Mouse (Mus musculus) kidney, postnatal 0 days (tissue): ENCODE results near the gene Rinl. TPM values are rescaled to one million over a fixed set of nuclear protein-coding genes. Genes with fewer than 3 reads are reported as not detected.

Experiments used
- ATAC-seq: fragments of 200-750 bp; cut with Nextera tagmentation; replicated peaks from 2 replicates; pipeline ENCODE4 v1.8.0; 2017; ENCODE audit warnings: low read depth, moderate number of reproducible peaks, moderate TSS enrichment, moderate library complexity; ENCODE audit not compliant: low FRiP score
- DNase-seq: peaks from one replicate; pipeline ENCODE4 v3.0.0-alpha.2; 2016; ENCODE audit warnings: low spot score
- H3K27ac ChIP-seq: fragments of 300-500 bp; sonication (generic); 2 replicates; pipeline ENCODE4 v1.5.1; 2014; ENCODE audit warnings: mild to moderate bottlenecking
- H3K27me3 ChIP-seq: fragments of 300-500 bp; sonication (generic); 2 replicates; pipeline ENCODE4 v1.6.1; 2014; ENCODE audit warnings: low read length, mixed read lengths; ENCODE audit not compliant: insufficient read depth
- H3K36me3 ChIP-seq: fragments of 300-500 bp; sonication (generic); 2 replicates; pipeline ENCODE4 v1.6.1; 2014; ENCODE audit warnings: low read length, mixed read lengths; ENCODE audit not compliant: insufficient read depth
- H3K4me1 ChIP-seq: fragments of 300-500 bp; sonication (generic); replicated peaks from 2 replicates; pipeline ENCODE4 v1.6.1; 2014; ENCODE audit warnings: antibody characterized with exemption, low read length, mixed read lengths; ENCODE audit not compliant: insufficient read depth
- H3K4me2 ChIP-seq: fragments of 300-500 bp; sonication (generic); 2 replicates; pipeline ENCODE4 v1.6.1; 2014; ENCODE audit warnings: mild to moderate bottlenecking, low read length, moderate library complexity, mixed read lengths
- H3K4me3 ChIP-seq: fragments of 300-500 bp; sonication (generic); replicated peaks from 2 replicates; pipeline ENCODE4 v1.5.1; 2014; ENCODE audit warnings: low read depth, low read length
- H3K9ac ChIP-seq: fragments of 300-500 bp; sonication (generic); 2 replicates; pipeline ENCODE4 v1.6.1; 2014; ENCODE audit warnings: low read depth, low read length
- H3K9me3 ChIP-seq: fragments of 300-500 bp; sonication (generic); replicated peaks from 2 replicates; pipeline ENCODE4 v1.6.1; 2016; ENCODE audit warnings: low read length, inconsistent platforms, mixed read lengths
- CTCF ChIP-seq: IDR thresholded peaks from 2 replicates; pipeline ENCODE4 v1.5.1; 2016; ENCODE audit warnings: antibody characterized with exemption, low read depth, mild to moderate bottlenecking, moderate library complexity
- WGBS: fragments of 180-500 bp; shearing (Covaris S2); extraction: QIAGEN DNeasy Blood & Tissue Kit; methylation state at CpG from one replicate; pipeline ENCODE4 v1.1.7; 2014; 5-methylcytosine and 5-hydroxymethylcytosine counted together
- polyA plus RNA-seq: library from polyadenylated mRNA; unstranded; fragments of >200 nt; fragmentation: Nextera tagmentation; extraction: Ambion mirVana; gene quantifications from 2 replicates; pipeline ENCODE4 v1.2.1, GENCODE M21; 2015

Rinl gene
- polyA plus RNA-seq, 1 experiment from 2014 or later, result 6.3 TPM

DNA sequence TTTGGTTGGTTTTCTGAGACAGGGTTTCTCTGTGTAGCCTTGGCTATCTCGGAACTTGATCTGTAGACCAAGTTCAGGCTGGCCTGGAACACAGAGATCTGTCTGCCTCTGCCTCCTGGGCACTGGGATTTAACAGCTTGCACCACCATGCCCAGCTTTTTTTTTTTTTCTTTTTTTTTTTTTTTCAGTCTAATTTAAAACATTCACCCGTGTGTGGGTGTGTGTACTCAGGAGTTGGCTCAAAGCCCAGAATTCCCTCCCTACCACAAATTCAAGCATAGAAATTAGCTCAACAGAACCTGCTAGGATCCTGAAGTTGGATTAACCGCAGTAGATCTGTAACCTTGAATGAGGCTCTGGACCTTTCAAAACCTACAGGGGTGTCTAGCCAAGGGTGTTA lies 38.6 kb downstream of the Rinl start:
- DNase-seq (peak; percentile 57), ATAC-seq (no peak)
- Histone ChIP-seq H3K27me3 (no peaks in the 10 kb centered on the region), H3K4me2 (no peak overlapping the region), H3K9ac (no peak overlapping the region), H3K4me3 (no peak overlapping the region), H3K27ac (no peak overlapping the region), H3K9me3 (no peaks in the 10 kb centered on the region), H3K4me1 (peaks cover 13% of the 10 kb centered on the region), H3K36me3 (peaks cover 25% of the 10 kb centered on the region)
- TF ChIP-seq CTCF, result no peak
- 45% methylated on average over 3 of the region's 3 CpGs for WGBS

DNA sequence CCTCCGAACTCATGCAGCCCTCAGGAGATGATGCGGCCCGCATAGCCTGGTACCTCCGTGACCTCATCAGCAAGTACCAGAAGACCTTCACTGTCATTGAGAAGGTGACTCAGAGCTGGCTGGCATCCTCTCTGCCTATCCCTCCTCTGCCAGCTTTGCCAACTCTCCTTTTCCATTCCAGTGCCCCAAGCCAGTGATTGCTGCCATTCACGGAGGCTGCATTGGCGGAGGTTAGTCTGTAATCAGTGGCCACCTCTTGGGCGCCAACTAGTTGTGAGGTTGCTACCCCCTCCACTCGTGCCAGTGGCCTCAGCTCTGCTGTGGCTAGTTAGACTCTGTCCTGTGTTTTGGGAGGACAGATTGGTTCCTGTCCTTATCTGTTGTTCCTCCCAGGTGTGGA lies 41.1 kb downstream of the Rinl start:
- TF ChIP-seq CTCF, result no peak

GRCm38 (mm10) chr7:28830981-28831380 lies 42.2 kb downstream of the Rinl start:
- ATAC-seq (no peak), DNase-seq (no peak)
- TF ChIP-seq CTCF, result no peak
- H3K9ac ChIP-seq, result no peak overlapping the region
- no peak overlapping the region for H3K4me2 ChIP-seq
- H3K27me3 ChIP-seq, result no peaks in the 10 kb centered on the region
- WGBS, result 92% methylated on average over 5 of the region's 5 CpGs
- H3K4me3 ChIP-seq, result no peak overlapping the region
- no peaks in the 10 kb centered on the region for H3K9me3 ChIP-seq
- peaks cover 21% of the 10 kb centered on the region for H3K36me3 ChIP-seq
- 0 out of 2 replicates have a peak, but pooled peaks cover 2% of the 10 kb centered on the region for H3K4me1 ChIP-seq
- no peak overlapping the region for H3K27ac ChIP-seq

More for the DNA sequence above, 41.1 kb downstream of the Rinl start:
- DNase-seq (no peak), ATAC-seq (no peak)
- Histone ChIP-seq H3K4me2 (no peak overlapping the region), H3K9ac (no peak overlapping the region), H3K4me1 (peaks cover 8% of the 10 kb centered on the region; the same call in 1 of the 2 replicates), H3K4me3 (no peak overlapping the region), H3K36me3 (peaks cover 21% of the 10 kb centered on the region), H3K27ac (no peak overlapping the region), H3K27me3 (no peaks in the 10 kb centered on the region), H3K9me3 (no peaks in the 10 kb centered on the region)
- WGBS, result 94% methylated on average over 8 of the region's 8 CpGs

DNA sequence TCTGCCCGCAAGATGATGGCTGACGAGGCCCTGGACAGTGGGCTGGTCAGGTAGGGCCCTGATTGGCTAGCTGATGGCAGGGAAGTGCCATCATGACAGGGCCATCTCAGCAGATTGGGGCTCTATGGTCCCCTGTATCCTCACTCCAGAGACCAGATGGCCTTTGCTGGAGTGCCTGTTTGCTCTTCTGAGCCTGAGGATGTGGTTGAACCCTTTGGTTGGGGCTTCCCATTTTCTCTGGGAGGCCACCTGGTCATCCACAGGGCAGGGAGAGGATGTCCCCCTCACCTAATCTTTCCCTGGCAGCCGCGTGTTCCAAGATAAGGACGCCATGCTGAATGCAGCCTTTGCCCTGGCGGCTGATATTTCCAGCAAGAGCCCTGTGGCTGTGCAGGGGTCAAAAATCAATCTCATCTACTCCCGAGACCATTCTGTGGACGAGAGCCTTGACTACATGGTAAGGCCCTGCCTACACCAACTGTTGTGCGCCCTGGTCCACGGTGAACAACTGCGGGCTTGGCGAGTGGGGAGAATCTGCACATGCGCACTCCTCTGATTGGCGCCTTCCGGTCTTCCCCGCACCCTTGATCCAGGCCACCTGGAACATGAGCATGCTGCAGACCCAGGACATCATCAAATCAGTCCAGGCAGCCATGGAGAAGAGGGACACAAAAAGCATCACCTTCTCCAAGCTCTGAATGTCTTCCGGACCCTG lies 42.8 kb downstream of the Rinl start:
- Histone ChIP-seq H3K27ac (no peak overlapping the region), H3K4me3 (no peak overlapping the region), H3K9ac (no peak overlapping the region), H3K4me1 (no peaks in the 10 kb centered on the region), H3K9me3 (no peaks in the 10 kb centered on the region), H3K27me3 (no peaks in the 10 kb centered on the region), H3K4me2 (no peak overlapping the region), H3K36me3 (peaks cover 21% of the 10 kb centered on the region)
- 92% methylated on average over 17 of the region's 17 CpGs for WGBS
- ATAC-seq (no peak), DNase-seq (no peak)
- no peak for TF ChIP-seq CTCF

- Histone ChIP-seq H3K27me3 (no peaks in the 10 kb centered on the region), H3K36me3 (peaks cover 21% of the 10 kb centered on the region), H3K9ac (no peak overlapping the region), H3K4me2 (no peak overlapping the region), H3K9me3 (no peaks in the 10 kb centered on the region), H3K4me3 (no peak overlapping the region), H3K27ac (no peak overlapping the region), H3K4me1 (no peaks in the 10 kb centered on the region)
- DNase-seq (no peak), ATAC-seq (no peak)
- no peak for TF ChIP-seq CTCF
- 52% methylated on average over 6 of the region's 6 CpGs for WGBS
Measured at GRCm38 (mm10) chr7:28832137-28832536, 43.4 kb downstream of the Rinl start.

DNA sequence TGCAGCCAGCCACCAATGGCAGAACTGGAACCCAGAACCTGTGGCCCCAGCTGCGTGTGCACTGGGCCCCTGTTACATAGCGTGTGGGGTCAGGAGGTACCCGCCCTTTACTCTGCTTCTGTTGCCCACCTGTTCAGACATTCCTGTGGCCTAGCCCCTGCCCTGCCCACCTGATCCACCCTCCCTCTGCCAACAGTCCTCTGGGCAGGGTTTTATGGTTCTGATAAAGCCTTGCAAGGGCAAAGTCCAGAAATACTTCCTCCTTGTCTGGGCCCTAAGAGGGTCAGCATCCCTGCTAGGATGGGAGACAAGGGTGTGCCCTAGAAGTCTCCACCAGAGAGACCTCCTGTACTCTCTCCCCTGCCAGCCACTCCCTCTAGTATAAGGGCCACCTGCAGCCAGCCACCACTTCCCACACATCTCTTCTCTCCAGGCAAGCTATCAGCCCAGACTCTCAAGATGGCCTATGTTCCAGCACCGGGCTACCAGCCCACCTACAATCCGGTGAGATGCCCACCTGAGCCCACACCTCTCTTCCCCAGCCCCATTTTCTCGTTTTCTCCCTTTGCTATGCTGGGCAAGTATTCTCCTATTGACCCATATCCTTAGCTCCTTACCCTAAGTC lies 45.1 kb downstream of the Rinl start, which contains the start of gene Lgals4:
Gene Lgals4, plus strand, starts transcription at position 132 of the 625 bp plus-strand sequence.
- H3K9ac ChIP-seq, result no peak within 1 kb of the TSS
- DNase-seq (no peak), ATAC-seq (no peak)
- TF ChIP-seq CTCF, result no peak
- no peak within 1 kb of the TSS for H3K4me2 ChIP-seq
- H3K27me3 ChIP-seq, result no peaks in the 10 kb centered on the region
- H3K4me1 ChIP-seq, result no peaks in the 10 kb centered on the region
- no peak within 1 kb of the TSS for H3K4me3 ChIP-seq
- no peaks in the 10 kb centered on the region for H3K9me3 ChIP-seq
- no peak within 1 kb of the TSS for H3K27ac ChIP-seq
- H3K36me3 ChIP-seq, result peaks cover 21% of the 10 kb centered on the region
- WGBS, result 78% methylated on average over 6 of the region's 6 CpGs
